Mouse (Mus musculus) CH12.LX (cell line): ENCODE measurements at regions not wholly inside any gene's neighbourhood (a gene's known extent, or its start where the extent isn't known, plus 50 kb on each side); places are given as distances from the start of the nearest gene placed in this dataset.

Experiments used
- CHD1 ChIP-seq: IDR thresholded peaks from 2 replicates; pipeline ENCODE4 v1.6.1; 2012; ENCODE audit warnings: low read depth, low read length, improper control_type of control experiment, inconsistent platforms
- CTCF ChIP-seq, 2 experiments: IDR thresholded peaks in 1 of 2; conservative IDR thresholded peaks in 1 of 2; 2 replicates each; pipeline ENCODE4 v1.5.1; 2011 to 2012; ENCODE audit warnings: low read depth in 2 of 2, low read length in 2 of 2, improper control_type of control experiment in 1 of 2, inconsistent platforms in 1 of 2, mild to moderate bottlenecking in 1 of 2, moderate library complexity in 1 of 2
- ETS1 ChIP-seq: conservative IDR thresholded peaks from 2 replicates; pipeline ENCODE4 v1.6.1; 2012; ENCODE audit warnings: low read depth, mild to moderate bottlenecking, inconsistent platforms, low read length, improper control_type of control experiment, moderate library complexity
- HCFC1 ChIP-seq: IDR thresholded peaks from 2 replicates; pipeline ENCODE4 v1.6.1; 2012; ENCODE audit warnings: low read depth, mild to moderate bottlenecking, inconsistent platforms, low read length, improper control_type of control experiment
- MAZ ChIP-seq: IDR thresholded peaks from 2 replicates; pipeline ENCODE4 v1.6.1; 2012; ENCODE audit warnings: low read depth, mild to moderate bottlenecking, inconsistent platforms, low read length, improper control_type of control experiment, moderate library complexity
- NELFE ChIP-seq: IDR thresholded peaks from 2 replicates; pipeline ENCODE4 v1.6.1; 2011; ENCODE audit warnings: low read depth, low read length, improper control_type of control experiment
- PAX5 ChIP-seq: IDR thresholded peaks from 2 replicates; pipeline ENCODE4 v1.6.1; 2012; ENCODE audit warnings: low read length, inconsistent platforms, mixed read lengths
- POLR2A ChIP-seq: IDR thresholded peaks from 2 replicates; pipeline ENCODE4 v1.6.1; 2011; ENCODE audit warnings: low read depth, mild to moderate bottlenecking, improper control_type of control experiment, low read length
- RAD21 ChIP-seq: IDR thresholded peaks from 2 replicates; pipeline ENCODE4 v1.6.1; 2011; ENCODE audit warnings: low read depth, mild to moderate bottlenecking, low read length, improper control_type of control experiment, moderate library complexity
- RCOR1 ChIP-seq: conservative IDR thresholded peaks from 2 replicates; pipeline ENCODE4 v1.6.1; 2012; ENCODE audit warnings: low read depth, mild to moderate bottlenecking, inconsistent platforms, low read length, improper control_type of control experiment
- TBP ChIP-seq: conservative IDR thresholded peaks from 2 replicates; pipeline ENCODE4 v1.6.1; 2011; ENCODE audit warnings: low read depth, low read length, improper control_type of control experiment
- ZC3H11A ChIP-seq: IDR thresholded peaks from 2 replicates; pipeline ENCODE4 v1.6.1; 2012; ENCODE audit warnings: low read depth, mild to moderate bottlenecking, inconsistent platforms, low read length, improper control_type of control experiment
- ZMIZ1 ChIP-seq: IDR thresholded peaks from 2 replicates; pipeline ENCODE4 v1.6.1; 2012; ENCODE audit warnings: low read depth, mild to moderate bottlenecking, inconsistent platforms, low read length, improper control_type of control experiment

DNA sequence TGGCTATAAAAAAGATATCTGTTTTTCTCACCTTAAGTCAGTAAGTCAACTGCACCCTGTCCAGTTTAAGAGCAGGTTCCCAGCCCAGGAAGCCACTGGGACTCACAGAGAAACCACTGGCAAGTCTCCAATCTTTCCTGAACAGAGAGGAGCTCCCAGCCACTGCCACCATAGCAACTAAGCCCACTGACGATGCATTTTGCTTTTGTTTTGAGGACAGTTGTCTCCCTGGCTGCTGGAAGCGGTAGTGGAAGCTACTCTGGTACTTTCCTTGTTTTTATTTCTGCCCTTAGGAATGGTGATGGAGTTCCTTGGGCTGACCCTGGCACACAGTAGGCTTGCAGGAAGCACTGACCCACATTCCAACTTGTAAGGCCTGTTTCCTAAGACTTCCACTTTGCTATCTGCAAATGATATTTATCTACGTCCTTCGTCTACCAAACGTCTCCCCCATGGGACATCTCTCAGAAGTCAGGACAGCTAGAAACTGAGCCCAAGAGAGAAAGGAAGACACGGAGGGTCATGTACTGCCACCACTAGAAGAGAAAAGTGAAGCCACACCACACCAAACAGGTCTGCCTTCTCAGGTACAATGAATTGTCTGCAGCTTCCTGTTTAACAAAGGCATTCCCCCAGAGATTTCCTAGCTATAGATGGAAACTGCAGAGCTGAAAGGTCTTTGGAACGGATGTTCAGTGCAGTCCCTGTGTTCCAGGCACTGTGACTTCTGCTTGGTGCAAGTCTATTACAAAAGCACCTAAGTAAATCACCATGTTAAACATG is 125.7 kb upstream of the Fmo9 start:
- TF ChIP-seq ZC3H11A (no peak), CHD1 (no peak), CTCF (conservative IDR thresholded peaks at IDR 0.05 in 1 of 2, IDR thresholded peaks at IDR 0.05 in 1 of 2; ENCODE audit: low read depth in 2 of 2, low read length in 2 of 2) (no peak), MAZ (no peak), RAD21 (no peak), NELFE (no peak), RCOR1 (no peak), TBP (no peak), ZMIZ1 (no peak), POLR2A (no peak), PAX5 (no peak), ETS1 (no peak), HCFC1 (no peak)
